Mouse (Mus musculus) thymus, adult 18-20 months (tissue): Measurements from ENCODE around the gene Nptx1.

Experiments used
- DNase-seq, 2 experiments: peaks; one replicate each; pipeline ENCODE4 v3.0.0; 2022; ENCODE audit warnings: mixed read lengths in 2 of 2

The Nptx1 gene

GRCm38 (mm10) chr11:119547183-119547921, at the start of gene Nptx1:
Nptx1 (minus strand) TSS chr11:119547753.
- no peak for DNase-seq

GRCm38 (mm10) chr11:119593966-119594365, 46.4 kb upstream of the Nptx1 start:
- no peak for DNase-seq

- no peak for DNase-seq
These were observed 41.7 kb upstream of the Nptx1 start for GRCm38 (mm10) chr11:119589242-119589641.

GRCm38 (mm10) chr11:119587112-119587511, 39.6 kb upstream of the Nptx1 start:
- DNase-seq: no peak

- no peak for DNase-seq
These were observed 39.0 kb upstream of the Nptx1 start for GRCm38 (mm10) chr11:119586511-119586910.

GRCm38 (mm10) chr11:119577721-119578120, 30.2 kb upstream of the Nptx1 start:
- no peak for DNase-seq

- no peak for DNase-seq
These were observed 29.3 kb upstream of the Nptx1 start for GRCm38 (mm10) chr11:119576855-119577254.

GRCm38 (mm10) chr11:119572316-119573010, 24.9 kb upstream of the Nptx1 start:
- DNase-seq: no peak

- no peak for DNase-seq
These were observed 18.6 kb upstream of the Nptx1 start for GRCm38 (mm10) chr11:119566188-119566587.

GRCm38 (mm10) chr11:119565684-119566083, 18.1 kb upstream of the Nptx1 start:
- DNase-seq: no peak

GRCm38 (mm10) chr11:119565021-119565420, 17.5 kb upstream of the Nptx1 start:
- no peak for DNase-seq

GRCm38 (mm10) chr11:119564383-119564782, 16.8 kb upstream of the Nptx1 start:
- no peak for DNase-seq

- no peak for DNase-seq
These were observed 15.6 kb upstream of the Nptx1 start for GRCm38 (mm10) chr11:119563166-119563565.

GRCm38 (mm10) chr11:119562286-119562685, 14.7 kb upstream of the Nptx1 start:
- DNase-seq: no peak

- no peak for DNase-seq
These were observed 11.5 kb upstream of the Nptx1 start for GRCm38 (mm10) chr11:119558870-119559610.

- no peak for DNase-seq
These were observed 10.7 kb upstream of the Nptx1 start for GRCm38 (mm10) chr11:119557940-119558869.

- no peak for DNase-seq
These were observed 7.6 kb upstream of the Nptx1 start for GRCm38 (mm10) chr11:119555170-119555569.

GRCm38 (mm10) chr11:119554706-119555105, 7.2 kb upstream of the Nptx1 start:
- no peak for DNase-seq

GRCm38 (mm10) chr11:119552902-119553802, 5.6 kb upstream of the Nptx1 start:
- DNase-seq: no peak

GRCm38 (mm10) chr11:119552301-119552700, 4.7 kb upstream of the Nptx1 start:
- DNase-seq: no peak

GRCm38 (mm10) chr11:119551468-119551867, 3.9 kb upstream of the Nptx1 start:
- no peak for DNase-seq
